Mouse (Mus musculus): Measurements from ENCODE around the gene Olfr569. TPM values are rescaled to one million over a fixed set of nuclear protein-coding genes. Genes with fewer than 3 reads are reported as not detected.

The Olfr569 gene
- polyA plus RNA-seq (2014; fragmentation: Nextera tagmentation; extraction: Ambion mirVana), result not detected in 2 replicates

- no peak within 1 kb of the TSS for H3K9ac ChIP-seq (ENCODE audit: low read length)
- DNase-seq (ENCODE audit: low spot score), result no peak
- no peaks in the 10 kb centered on the region for H3K36me3 ChIP-seq (ENCODE audit: control insufficient read depth, insufficient read depth, low read length)
- no peak for ATAC-seq (replicated peaks; ENCODE audit: low FRiP score)
- 69% methylated on average over 3 of the region's 3 CpGs for WGBS
- H3K4me2 ChIP-seq (ENCODE audit: low read depth, low read length, severe bottlenecking), result no peak within 1 kb of the TSS
- H3K27me3 ChIP-seq (ENCODE audit: control insufficient read depth, insufficient read depth, low read length), result no peaks in the 10 kb centered on the region
- no peak within 1 kb of the TSS for H3K27ac ChIP-seq (ENCODE audit: low read depth, low read length)
- no peak within 1 kb of the TSS for H3K4me3 ChIP-seq (ENCODE audit: low read depth, low read length)
- H3K9me3 ChIP-seq (ENCODE audit: control insufficient read depth, low read length), result no peaks in the 10 kb centered on the region
- no peaks in the 10 kb centered on the region for H3K4me1 ChIP-seq (replicated peaks; ENCODE audit: control insufficient read depth, insufficient read depth, low read length)
Observed at GRCm38 (mm10) chr7:102890782-102891181, at the start of gene Olfr569. Gene Olfr569, minus strand, starts transcription at chr7:102890882.

GRCm38 (mm10) chr7:102927105-102927504 lies 36.4 kb upstream of the Olfr569 start:
- DNase-seq (ENCODE audit: low spot score), result no peak
- no peak for ATAC-seq (replicated peaks; ENCODE audit: low FRiP score)
- WGBS, result 83% methylated on average over 3 of the region's 3 CpGs

GRCm38 (mm10) chr7:102924109-102924508 lies 33.4 kb upstream of the Olfr569 start, which contains the start of gene Olfr572:
Gene Olfr572, plus strand, starts transcription at chr7:102924409.
- Histone ChIP-seq H3K4me2 (ENCODE audit: low read depth, low read length, severe bottlenecking) (no peak within 1 kb of the TSS), H3K36me3 (ENCODE audit: control insufficient read depth, insufficient read depth, low read length) (no peaks in the 10 kb centered on the region), H3K9ac (ENCODE audit: low read length) (no peak within 1 kb of the TSS), H3K9me3 (ENCODE audit: control insufficient read depth, low read length) (no peaks in the 10 kb centered on the region), H3K4me3 (ENCODE audit: low read depth, low read length) (no peak within 1 kb of the TSS), H3K27me3 (ENCODE audit: control insufficient read depth, insufficient read depth, low read length) (no peaks in the 10 kb centered on the region), H3K4me1 (replicated peaks; ENCODE audit: control insufficient read depth, insufficient read depth, low read length) (no peaks in the 10 kb centered on the region), H3K27ac (ENCODE audit: low read depth, low read length) (no peak within 1 kb of the TSS)
- no peak for ATAC-seq (replicated peaks; ENCODE audit: low FRiP score)
- WGBS, result 69% methylated on average over 1 of the region's 1 CpGs
- DNase-seq (ENCODE audit: low spot score), result no peak

More at GRCm38 (mm10) chr7:102927105-102927504, 36.4 kb upstream of the Olfr569 start:
- H3K4me3 ChIP-seq (ENCODE audit: low read depth, low read length), result no peak overlapping the region
- no peaks in the 10 kb centered on the region for H3K36me3 ChIP-seq (ENCODE audit: control insufficient read depth, insufficient read depth, low read length)
- H3K27me3 ChIP-seq (ENCODE audit: control insufficient read depth, insufficient read depth, low read length), result no peaks in the 10 kb centered on the region
- H3K9ac ChIP-seq (ENCODE audit: low read length), result no peak overlapping the region
- no peaks in the 10 kb centered on the region for H3K9me3 ChIP-seq (ENCODE audit: control insufficient read depth, low read length)
- H3K4me2 ChIP-seq (ENCODE audit: low read depth, low read length, severe bottlenecking), result no peak overlapping the region
- no peaks in the 10 kb centered on the region for H3K4me1 ChIP-seq (replicated peaks; ENCODE audit: control insufficient read depth, insufficient read depth, low read length)
- H3K27ac ChIP-seq (ENCODE audit: low read depth, low read length), result no peak overlapping the region

GRCm38 (mm10) chr7:102919632-102920031 lies 28.9 kb upstream of the Olfr569 start:
- Histone ChIP-seq H3K36me3 (ENCODE audit: control insufficient read depth, insufficient read depth, low read length) (no peaks in the 10 kb centered on the region), H3K27ac (ENCODE audit: low read depth, low read length) (no peak overlapping the region), H3K4me2 (ENCODE audit: low read depth, low read length, severe bottlenecking) (no peak overlapping the region), H3K27me3 (ENCODE audit: control insufficient read depth, insufficient read depth, low read length) (no peaks in the 10 kb centered on the region), H3K9ac (ENCODE audit: low read length) (no peak overlapping the region), H3K4me3 (ENCODE audit: low read depth, low read length) (no peak overlapping the region), H3K4me1 (replicated peaks; ENCODE audit: control insufficient read depth, insufficient read depth, low read length) (no peaks in the 10 kb centered on the region), H3K9me3 (ENCODE audit: control insufficient read depth, low read length) (no peaks in the 10 kb centered on the region)
- ATAC-seq (replicated peaks; ENCODE audit: low FRiP score) (peak; percentile 88), DNase-seq (ENCODE audit: low spot score) (no peak)
- 9% methylated on average over 1 of the region's 1 CpGs for WGBS

GRCm38 (mm10) chr7:102917032-102917875 lies 26.6 kb upstream of the Olfr569 start, which contains the start of gene Olfr571:
Gene Olfr571, minus strand, starts transcription at chr7:102917536.
- 72% methylated on average over 4 of the region's 4 CpGs for WGBS
- H3K9ac ChIP-seq (ENCODE audit: low read length), result no peak within 1 kb of the TSS
- H3K27ac ChIP-seq (ENCODE audit: low read depth, low read length), result no peak within 1 kb of the TSS
- H3K9me3 ChIP-seq (ENCODE audit: control insufficient read depth, low read length), result no peaks in the 10 kb centered on the region
- ATAC-seq (replicated peaks; ENCODE audit: low FRiP score) (no peak), DNase-seq (ENCODE audit: low spot score) (no peak)
- H3K27me3 ChIP-seq (ENCODE audit: control insufficient read depth, insufficient read depth, low read length), result no peaks in the 10 kb centered on the region
- no peak within 1 kb of the TSS for H3K4me2 ChIP-seq (ENCODE audit: low read depth, low read length, severe bottlenecking)
- H3K4me1 ChIP-seq (replicated peaks; ENCODE audit: control insufficient read depth, insufficient read depth, low read length), result no peaks in the 10 kb centered on the region
- H3K36me3 ChIP-seq (ENCODE audit: control insufficient read depth, insufficient read depth, low read length), result no peaks in the 10 kb centered on the region
- H3K4me3 ChIP-seq (ENCODE audit: low read depth, low read length), result no peak within 1 kb of the TSS

GRCm38 (mm10) chr7:102916405-102916804 lies 25.7 kb upstream of the Olfr569 start:
- Histone ChIP-seq H3K4me3 (ENCODE audit: low read depth, low read length) (no peak overlapping the region), H3K36me3 (ENCODE audit: control insufficient read depth, insufficient read depth, low read length) (no peaks in the 10 kb centered on the region), H3K4me1 (replicated peaks; ENCODE audit: control insufficient read depth, insufficient read depth, low read length) (no peaks in the 10 kb centered on the region), H3K27me3 (ENCODE audit: control insufficient read depth, insufficient read depth, low read length) (no peaks in the 10 kb centered on the region), H3K9ac (ENCODE audit: low read length) (no peak overlapping the region), H3K4me2 (ENCODE audit: low read depth, low read length, severe bottlenecking) (no peak overlapping the region), H3K9me3 (ENCODE audit: control insufficient read depth, low read length) (no peaks in the 10 kb centered on the region), H3K27ac (ENCODE audit: low read depth, low read length) (no peak overlapping the region)
- no peak for DNase-seq (ENCODE audit: low spot score)
- WGBS, result 83% methylated on average over 5 of the region's 5 CpGs
- ATAC-seq (replicated peaks; ENCODE audit: low FRiP score), result no peak

- Histone ChIP-seq H3K27me3 (ENCODE audit: control insufficient read depth, insufficient read depth, low read length) (no peaks in the 10 kb centered on the region), H3K27ac (ENCODE audit: low read depth, low read length) (no peak overlapping the region), H3K4me1 (replicated peaks; ENCODE audit: control insufficient read depth, insufficient read depth, low read length) (no peaks in the 10 kb centered on the region), H3K4me3 (ENCODE audit: low read depth, low read length) (no peak overlapping the region), H3K9ac (ENCODE audit: low read length) (no peak overlapping the region), H3K4me2 (ENCODE audit: low read depth, low read length, severe bottlenecking) (no peak overlapping the region), H3K9me3 (ENCODE audit: control insufficient read depth, low read length) (no peaks in the 10 kb centered on the region), H3K36me3 (ENCODE audit: control insufficient read depth, insufficient read depth, low read length) (no peaks in the 10 kb centered on the region)
- ATAC-seq (replicated peaks; ENCODE audit: low FRiP score) (no peak), DNase-seq (ENCODE audit: low spot score) (no peak)
- 56% methylated on average over 1 of the region's 1 CpGs for WGBS
Observed at GRCm38 (mm10) chr7:102915261-102915660, 24.6 kb upstream of the Olfr569 start.

GRCm38 (mm10) chr7:102876822-102877221 lies 13.9 kb downstream of the Olfr569 start, which contains the start of gene Olfr568:
Gene Olfr568, plus strand, starts transcription at chr7:102877122.
- no peak within 1 kb of the TSS for H3K27ac ChIP-seq (ENCODE audit: low read depth, low read length)
- no peak within 1 kb of the TSS for H3K4me3 ChIP-seq (ENCODE audit: low read depth, low read length)
- no peak for DNase-seq (ENCODE audit: low spot score)
- no peak for ATAC-seq (replicated peaks; ENCODE audit: low FRiP score)
- H3K27me3 ChIP-seq (ENCODE audit: control insufficient read depth, insufficient read depth, low read length), result no peaks in the 10 kb centered on the region
- no peak within 1 kb of the TSS for H3K4me2 ChIP-seq (ENCODE audit: low read depth, low read length, severe bottlenecking)
- H3K4me1 ChIP-seq (replicated peaks; ENCODE audit: control insufficient read depth, insufficient read depth, low read length), result no peaks in the 10 kb centered on the region
- H3K9ac ChIP-seq (ENCODE audit: low read length), result no peak within 1 kb of the TSS
- H3K36me3 ChIP-seq (ENCODE audit: control insufficient read depth, insufficient read depth, low read length), result no peaks in the 10 kb centered on the region
- H3K9me3 ChIP-seq (ENCODE audit: control insufficient read depth, low read length), result no peaks in the 10 kb centered on the region

GRCm38 (mm10) chr7:102858665-102859064 lies 32.0 kb downstream of the Olfr569 start, which contains the start of gene Olfr566:
Gene Olfr566, minus strand, starts transcription at chr7:102858765.
- Histone ChIP-seq H3K9me3 (ENCODE audit: control insufficient read depth, low read length) (no peaks in the 10 kb centered on the region), H3K27ac (ENCODE audit: low read depth, low read length) (no peak within 1 kb of the TSS), H3K4me2 (ENCODE audit: low read depth, low read length, severe bottlenecking) (no peak within 1 kb of the TSS), H3K27me3 (ENCODE audit: control insufficient read depth, insufficient read depth, low read length) (no peaks in the 10 kb centered on the region), H3K4me3 (ENCODE audit: low read depth, low read length) (no peak within 1 kb of the TSS), H3K4me1 (replicated peaks; ENCODE audit: control insufficient read depth, insufficient read depth, low read length) (no peaks in the 10 kb centered on the region), H3K36me3 (ENCODE audit: control insufficient read depth, insufficient read depth, low read length) (no peaks in the 10 kb centered on the region), H3K9ac (ENCODE audit: low read length) (no peak within 1 kb of the TSS)
- ATAC-seq (replicated peaks; ENCODE audit: low FRiP score) (no peak), DNase-seq (ENCODE audit: low spot score) (no peak)
- WGBS, result 78% methylated on average over 1 of the region's 1 CpGs

Measured in forebrain, embryonic 11.5 days (tissue).